Mouse (Mus musculus) heart, adult 2 months (tissue): ENCODE results near the gene Gon7. TPM values are rescaled to one million over a fixed set of nuclear protein-coding genes. Genes with fewer than 3 reads are reported as not detected.

ENCODE experiments used
- DNase-seq, 2 experiments: peaks; one replicate each; pipeline ENCODE4 v3.0.0; 2021
- H3K27ac ChIP-seq: fragments of 200-600 bp; 2 replicates; pipeline ENCODE4 v1.8.1; 2022
- H3K27me3 ChIP-seq: fragments of 200-500 bp; 2 replicates; pipeline ENCODE4 v1.6.1; 2012; ENCODE audit warnings: mild to moderate bottlenecking, low read length, inconsistent platforms, mixed read lengths; ENCODE audit not compliant: control insufficient read depth, insufficient read depth
- H3K36me3 ChIP-seq: fragments of 200-500 bp; 2 replicates; pipeline ENCODE4 v1.6.1; 2012; ENCODE audit warnings: low read length, inconsistent platforms; ENCODE audit not compliant: control insufficient read depth, insufficient read depth
- H3K4me1 ChIP-seq: fragments of 200-500 bp; 2 replicates; pipeline ENCODE4 v1.6.1; 2011; ENCODE audit warnings: low read length; ENCODE audit not compliant: control insufficient read depth, insufficient read depth
- H3K4me3 ChIP-seq: fragments of 200-600 bp; 2 replicates; pipeline ENCODE4 v1.8.1; 2022
- H3K79me2 ChIP-seq: fragments of 200-500 bp; replicated peaks from 2 replicates; pipeline ENCODE4 v1.6.1; 2012; ENCODE audit warnings: mild to moderate bottlenecking, inconsistent platforms, low read length, moderate library complexity, mixed read lengths; ENCODE audit not compliant: control insufficient read depth, insufficient read depth
- H3K9ac ChIP-seq: fragments of 200-500 bp; 2 replicates; pipeline ENCODE4 v1.6.1; 2012; ENCODE audit warnings: low read depth, mild to moderate bottlenecking, control low read depth, inconsistent platforms, low read length, mixed read lengths
- CTCF ChIP-seq: fragments of 200-600 bp; IDR thresholded peaks from 2 replicates; pipeline ENCODE4 v1.8.1; 2022; ENCODE audit warnings: antibody characterized with exemption, mild to moderate bottlenecking, moderate library complexity
- EP300 ChIP-seq: fragments of 200-500 bp; IDR thresholded peaks from 2 replicates; pipeline ENCODE4 v1.6.1; 2011; ENCODE audit warnings: low read depth, low read length, control low read depth; ENCODE audit not compliant: insufficient read depth
- POLR2A ChIP-seq: fragments of 200-500 bp; IDR thresholded peaks from 2 replicates; pipeline ENCODE4 v1.6.1; 2011; ENCODE audit warnings: mild to moderate bottlenecking, low read depth, low read length, control low read depth; ENCODE audit not compliant: insufficient read depth
- WGBS: fragments of 180-500 bp; shearing (Covaris S2); methylation state at CpG from one replicate; pipeline ENCODE4 v1.1.7; 2018; 5-methylcytosine and 5-hydroxymethylcytosine counted together
- intact Hi-C: fragments of 180-260 bp; cut with DNase I; formaldehyde crosslinking; loops from one replicate; pipeline ENCODE4 v1.15.1; 2025
- polyA plus RNA-seq: library from polyadenylated mRNA; depleted of rRNA; stranded (reverse); fragments of >200 nt; gene quantifications from 2 replicates; pipeline ENCODE4 v1.2.3, GENCODE M21; 2012
- total RNA-seq, 2 experiments: library from RNA; stranded (reverse); gene quantifications; 2 replicates each; pipeline ENCODE4 v1.2.3; 2021

The Gon7 gene
- total and polyA plus RNA-seq, 3 experiments, result 5.9 to 10.4 (median 9.8) TPM

- Histone ChIP-seq H3K4me3 (no peak overlapping the region), H3K79me2 (no peaks in the 10 kb centered on the region), H3K9ac (no peak overlapping the region), H3K27me3 (no peaks in the 10 kb centered on the region), H3K36me3 (no peaks in the 10 kb centered on the region), H3K4me1 (no peaks in the 10 kb centered on the region), H3K27ac (no peak overlapping the region)
- 87% methylated on average over 6 of the region's 6 CpGs for WGBS
- intact Hi-C loops, result no loop called here
- TF ChIP-seq EP300 (no peak), POLR2A (no peak), CTCF (no peak)
- no peak for DNase-seq
Measured at GRCm38 (mm10) chr12:102725146-102725545, 32.5 kb downstream of the Gon7 start.

DNA sequence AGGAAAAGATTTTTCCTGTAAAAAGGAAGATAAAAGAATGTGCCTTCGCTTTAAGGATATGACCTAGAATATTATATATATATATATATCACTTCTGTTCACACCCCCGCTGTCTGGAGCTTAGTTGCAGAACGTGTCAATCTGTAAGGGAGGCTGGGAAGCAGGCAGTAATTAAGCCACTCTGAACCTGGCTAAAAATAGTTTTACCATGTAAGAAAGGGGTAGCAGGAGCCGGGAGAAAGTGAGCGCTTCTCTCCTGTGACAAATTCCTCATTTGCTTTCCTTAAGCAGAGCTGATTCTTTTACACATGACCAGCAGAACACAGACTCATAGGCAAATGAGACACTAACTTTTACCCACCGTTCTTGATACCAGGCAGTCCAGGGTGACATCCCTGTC lies 33.7 kb downstream of the Gon7 start:
- TF ChIP-seq CTCF (no peak), EP300 (no peak), POLR2A (no peak)
- intact Hi-C loops, result no loop called here
- 36% methylated on average over 6 of the region's 6 CpGs for WGBS
- no peaks in the 10 kb centered on the region for H3K36me3 ChIP-seq
- no peak overlapping the region for H3K27ac ChIP-seq
- H3K27me3 ChIP-seq, result no peaks in the 10 kb centered on the region
- no peak overlapping the region for H3K9ac ChIP-seq
- no peaks in the 10 kb centered on the region for H3K79me2 ChIP-seq
- no peak for DNase-seq
- H3K4me3 ChIP-seq, result no peak overlapping the region
- H3K4me1 ChIP-seq, result no peaks in the 10 kb centered on the region

- Histone ChIP-seq H3K4me3 (no peak overlapping the region), H3K79me2 (no peaks in the 10 kb centered on the region), H3K27ac (no peak overlapping the region), H3K36me3 (no peaks in the 10 kb centered on the region), H3K27me3 (no peaks in the 10 kb centered on the region), H3K9ac (no peak overlapping the region), H3K4me1 (no peaks in the 10 kb centered on the region)
- 89% methylated on average over 8 of the region's 8 CpGs for WGBS
- TF ChIP-seq POLR2A (no peak), CTCF (no peak), EP300 (no peak)
- no peak for DNase-seq
- intact Hi-C loops, result no loop called here
Measured at GRCm38 (mm10) chr12:102722966-102723365, 34.6 kb downstream of the Gon7 start.

DNA sequence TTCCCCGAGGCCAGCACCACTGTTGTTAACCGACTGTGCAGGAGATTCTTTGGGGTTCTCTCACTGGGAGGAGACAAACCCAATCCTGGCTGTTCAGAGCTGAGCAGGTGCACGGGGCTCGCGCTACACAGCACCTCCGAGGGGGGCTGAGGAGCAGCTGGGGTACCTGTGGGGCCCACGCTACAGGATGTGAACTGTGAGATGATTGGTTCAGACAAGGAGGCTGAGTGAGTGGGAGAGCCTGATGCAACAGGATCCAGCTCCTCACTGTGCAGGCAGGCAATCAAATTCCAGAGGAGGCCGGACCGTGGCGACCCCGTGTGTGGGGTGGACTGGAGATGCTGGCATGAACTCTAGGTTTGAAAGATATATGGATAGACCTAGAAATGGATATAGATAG lies 35.2 kb downstream of the Gon7 start:
- TF ChIP-seq EP300 (no peak), POLR2A (no peak), CTCF (no peak)
- H3K4me3 ChIP-seq, result no peak overlapping the region
- no peaks in the 10 kb centered on the region for H3K4me1 ChIP-seq
- H3K36me3 ChIP-seq, result no peaks in the 10 kb centered on the region
- H3K27me3 ChIP-seq, result no peaks in the 10 kb centered on the region
- no peak overlapping the region for H3K9ac ChIP-seq
- WGBS, result 71% methylated on average over 11 of the region's 11 CpGs
- intact Hi-C loops, result no loop called here
- DNase-seq, result no peak
- no peak overlapping the region for H3K27ac ChIP-seq
- no peaks in the 10 kb centered on the region for H3K79me2 ChIP-seq

- Histone ChIP-seq H3K4me3 (no peak overlapping the region), H3K4me1 (no peaks in the 10 kb centered on the region), H3K36me3 (no peaks in the 10 kb centered on the region), H3K9ac (no peak overlapping the region), H3K27ac (no peak overlapping the region), H3K79me2 (no peaks in the 10 kb centered on the region), H3K27me3 (no peaks in the 10 kb centered on the region)
- intact Hi-C loops, result loop anchor here (5.0 to 10.0 kb wide), 2 partner anchors 192 to 225 kb away; no protein-coding TSS in a partner anchor
- no peak for DNase-seq
- 18% methylated on average over 13 of the region's 13 CpGs for WGBS
- TF ChIP-seq CTCF, result peak; percentile 86
- TF ChIP-seq POLR2A, result no peak
- TF ChIP-seq EP300, result 0 out of 2 replicates have a peak, but pooled peaks have one; percentile 18
Measured at GRCm38 (mm10) chr12:102719552-102720315, 37.9 kb downstream of the Gon7 start.

DNA sequence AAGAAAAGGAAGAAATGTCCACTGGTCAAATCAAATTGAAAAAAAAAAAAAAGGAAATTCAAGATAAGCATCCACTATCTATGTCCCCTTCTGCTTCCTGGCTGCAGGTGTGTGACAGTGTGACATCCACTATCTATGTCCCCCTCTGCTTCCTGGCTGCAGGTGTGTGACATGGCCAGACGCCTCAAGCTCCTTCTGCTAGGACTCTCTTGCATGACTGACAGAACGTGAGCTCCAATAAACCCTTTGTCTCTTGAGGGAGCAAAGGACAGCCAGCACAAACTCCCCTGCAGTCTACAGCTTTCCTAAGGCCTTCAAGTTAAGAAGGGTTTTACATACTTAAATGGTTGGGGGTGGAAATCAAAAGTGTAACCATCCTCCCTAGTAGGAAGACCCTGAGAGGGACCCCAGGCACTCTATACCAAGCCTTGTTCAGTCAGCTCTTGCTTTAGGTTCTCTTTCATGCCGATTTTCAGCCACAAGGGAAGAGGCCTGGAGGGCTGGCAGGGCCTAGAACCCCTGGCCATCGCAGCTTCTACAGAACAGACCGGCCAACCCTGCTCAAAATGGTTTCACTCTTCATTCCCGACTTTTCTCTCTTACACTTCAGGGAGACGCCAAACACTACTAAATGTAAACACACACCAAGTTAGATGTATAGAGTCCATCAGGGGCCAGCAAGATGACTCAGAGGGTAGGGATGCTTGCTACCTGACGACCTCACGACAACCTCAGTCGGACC lies 42.8 kb downstream of the Gon7 start:
- Histone ChIP-seq H3K27ac (no peak overlapping the region), H3K4me1 (no peaks in the 10 kb centered on the region), H3K4me3 (no peak overlapping the region), H3K79me2 (no peaks in the 10 kb centered on the region), H3K27me3 (no peaks in the 10 kb centered on the region), H3K9ac (no peak overlapping the region), H3K36me3 (no peaks in the 10 kb centered on the region)
- DNase-seq, result no peak
- TF ChIP-seq POLR2A, result no peak
- no peak for TF ChIP-seq CTCF
- TF ChIP-seq EP300, result no peak
- WGBS, result 90% methylated on average over 10 of the region's 10 CpGs
- intact Hi-C loops, result loop anchor here (5.0 to 10.0 kb wide), 2 partner anchors 188 to 220 kb away; no protein-coding TSS in a partner anchor
